Mouse (Mus musculus) heart, postnatal 0 days (tissue): ENCODE data around the gene Leng1.

Source experiments
- CTCF ChIP-seq: IDR thresholded peaks from 2 replicates; pipeline ENCODE4 v1.5.1; 2016; ENCODE audit warnings: antibody characterized with exemption, control low read depth, low read depth
- EP300 ChIP-seq: IDR thresholded peaks from 2 replicates; pipeline ENCODE4 v1.6.1; 2016; ENCODE audit warnings: antibody characterized with exemption, low read depth

GRCm38 (mm10) chr7:3617242-3617995 is 48.2 kb downstream of the Leng1 start, which contains the start of gene Ndufa3:
- no peak for TF ChIP-seq EP300
- TF ChIP-seq CTCF: no peak
